Mouse (Mus musculus) stomach, embryonic 14.5 days (tissue): ENCODE measurements around the gene H1foo. TPM values are rescaled to one million over a fixed set of nuclear protein-coding genes. Genes with fewer than 3 reads are reported as not detected.

Experiments used
- ATAC-seq: fragments of 200-750 bp; cut with Nextera tagmentation; 2 replicates; pipeline ENCODE4 v1.8.0; 2017; ENCODE audit warnings: low read depth, moderate TSS enrichment; ENCODE audit not compliant: insufficient number of reproducible peaks, insufficient read depth, low FRiP score
- H3K27ac ChIP-seq: fragments of 300-500 bp; sonication (generic); 2 replicates; pipeline ENCODE4 v1.5.1; 2014; ENCODE audit warnings: mild to moderate bottlenecking, low read length, moderate library complexity, mixed read lengths
- H3K27me3 ChIP-seq: fragments of 300-500 bp; sonication (generic); 2 replicates; pipeline ENCODE4 v1.6.1; 2014; ENCODE audit warnings: low read length, control low read depth, mixed read lengths; ENCODE audit not compliant: control insufficient read depth, insufficient read depth
- H3K36me3 ChIP-seq: fragments of 300-500 bp; sonication (generic); 2 replicates; pipeline ENCODE4 v1.6.1; 2014; ENCODE audit warnings: mild to moderate bottlenecking, control low read depth, low read length, moderate library complexity, mixed read lengths; ENCODE audit not compliant: control insufficient read depth, insufficient read depth
- H3K4me1 ChIP-seq: fragments of 300-500 bp; sonication (generic); 2 replicates; pipeline ENCODE4 v1.6.1; 2014; ENCODE audit warnings: low read length, control low read depth, mixed read lengths; ENCODE audit not compliant: control insufficient read depth, insufficient read depth
- H3K4me2 ChIP-seq: fragments of 300-500 bp; sonication (generic); replicated peaks from 2 replicates; pipeline ENCODE4 v1.6.1; 2014; ENCODE audit warnings: low read depth, low read length, control low read depth
- H3K4me3 ChIP-seq: fragments of 300-500 bp; sonication (generic); 2 replicates; pipeline ENCODE4 v1.5.1; 2014; ENCODE audit warnings: low read depth, low read length, control low read depth
- H3K9ac ChIP-seq: fragments of 300-500 bp; sonication (generic); replicated peaks from 2 replicates; pipeline ENCODE4 v1.6.1; 2014; ENCODE audit warnings: low read depth, mild to moderate bottlenecking, control low read depth, low read length, moderate library complexity, mixed read lengths
- H3K9me3 ChIP-seq: fragments of 300-500 bp; sonication (generic); 2 replicates; pipeline ENCODE4 v1.6.1; 2016; ENCODE audit warnings: low read depth, low read length, control low read depth; ENCODE audit not compliant: control insufficient read depth
- WGBS: fragments of 180-500 bp; shearing (Covaris S2); extraction: QIAGEN DNeasy Blood & Tissue Kit; methylation state at CpG from one replicate; pipeline ENCODE4 v1.1.7; 2014; 5-methylcytosine and 5-hydroxymethylcytosine counted together
- polyA plus RNA-seq: library from polyadenylated mRNA; unstranded; fragments of >200 nt; fragmentation: Nextera tagmentation; extraction: Ambion mirVana; gene quantifications from 2 replicates; pipeline ENCODE4 v1.2.1, GENCODE M21; 2014

Gene H1foo
- polyA plus RNA-seq, 1 experiment from 2014 or later: not detected

GRCm38 (mm10) chr6:115959151-115959691, 14.5 kb downstream of the H1foo start:
- Histone ChIP-seq H3K9ac (no peak overlapping the region), H3K36me3 (peaks cover 20% of the 10 kb centered on the region), H3K4me1 (peaks cover 28% of the 10 kb centered on the region), H3K4me2 (no peak overlapping the region), H3K4me3 (no peak overlapping the region), H3K9me3 (no peaks in the 10 kb centered on the region), H3K27me3 (no peaks in the 10 kb centered on the region), H3K27ac (peak overlapping the region; percentile 21; the same call in 1 of the 2 replicates)
- WGBS: 53% methylated on average over 7 of the region's 7 CpGs
- no peak for ATAC-seq

- peaks cover 20% of the 10 kb centered on the region for H3K36me3 ChIP-seq
- H3K4me2 ChIP-seq: no peak overlapping the region
- no peaks in the 10 kb centered on the region for H3K27me3 ChIP-seq
- H3K27ac ChIP-seq: no peak overlapping the region
- H3K4me3 ChIP-seq: no peak overlapping the region
- peaks cover 26% of the 10 kb centered on the region for H3K4me1 ChIP-seq
- H3K9ac ChIP-seq: no peak overlapping the region
- no peaks in the 10 kb centered on the region for H3K9me3 ChIP-seq
- ATAC-seq: no peak
- 94% methylated on average over 19 of the region's 19 CpGs for WGBS
Observed at GRCm38 (mm10) chr6:115960322-115960721, 15.6 kb downstream of the H1foo start.

- Histone ChIP-seq H3K4me1 (peaks cover 21% of the 10 kb centered on the region), H3K9me3 (no peaks in the 10 kb centered on the region), H3K27ac (no peak overlapping the region), H3K4me3 (no peak overlapping the region), H3K4me2 (no peak overlapping the region), H3K9ac (no peak overlapping the region), H3K27me3 (no peaks in the 10 kb centered on the region), H3K36me3 (peaks cover 27% of the 10 kb centered on the region)
- ATAC-seq: no peak
- WGBS: 87% methylated on average over 3 of the region's 3 CpGs
Observed at GRCm38 (mm10) chr6:115961743-115962142, 17.0 kb downstream of the H1foo start.

- Histone ChIP-seq H3K4me3 (no peak overlapping the region), H3K4me1 (peaks cover 13% of the 10 kb centered on the region), H3K9me3 (no peaks in the 10 kb centered on the region), H3K27ac (no peak overlapping the region), H3K27me3 (no peaks in the 10 kb centered on the region), H3K36me3 (peaks cover 27% of the 10 kb centered on the region), H3K4me2 (no peak overlapping the region), H3K9ac (no peak overlapping the region)
- 50% methylated on average over 23 of the region's 23 CpGs for WGBS
- ATAC-seq: no peak
Observed at GRCm38 (mm10) chr6:115962439-115963085, 17.8 kb downstream of the H1foo start.

- no peak overlapping the region for H3K4me2 ChIP-seq
- no peak overlapping the region for H3K4me3 ChIP-seq
- H3K9ac ChIP-seq: no peak overlapping the region
- H3K27ac ChIP-seq: no peak overlapping the region
- no peaks in the 10 kb centered on the region for H3K9me3 ChIP-seq
- H3K36me3 ChIP-seq: peaks cover 35% of the 10 kb centered on the region
- ATAC-seq: no peak
- peaks cover 5% of the 10 kb centered on the region; the same call in 1 of the 2 replicates for H3K4me1 ChIP-seq
- WGBS: 73% methylated on average over 9 of the region's 9 CpGs
- no peaks in the 10 kb centered on the region for H3K27me3 ChIP-seq
Observed at GRCm38 (mm10) chr6:115963656-115964055, 18.9 kb downstream of the H1foo start.

GRCm38 (mm10) chr6:115966227-115966966, 21.7 kb downstream of the H1foo start:
- 92% methylated on average over 19 of the region's 19 CpGs for WGBS
- ATAC-seq: no peak
- peaks cover 21% of the 10 kb centered on the region for H3K36me3 ChIP-seq
- no peak overlapping the region for H3K27ac ChIP-seq
- H3K4me2 ChIP-seq: no peak overlapping the region
- H3K4me3 ChIP-seq: no peak overlapping the region
- H3K9ac ChIP-seq: no peak overlapping the region
- peaks cover 4% of the 10 kb centered on the region for H3K4me1 ChIP-seq
- H3K27me3 ChIP-seq: no peaks in the 10 kb centered on the region
- H3K9me3 ChIP-seq: no peaks in the 10 kb centered on the region

- WGBS: 93% methylated on average over 14 of the region's 15 CpGs
- Histone ChIP-seq H3K9ac (no peak overlapping the region), H3K4me3 (no peak overlapping the region), H3K27ac (no peak overlapping the region), H3K36me3 (peaks cover 18% of the 10 kb centered on the region), H3K4me2 (no peak overlapping the region), H3K9me3 (no peaks in the 10 kb centered on the region), H3K27me3 (no peaks in the 10 kb centered on the region), H3K4me1 (peaks cover 8% of the 10 kb centered on the region)
- no peak for ATAC-seq
Observed at GRCm38 (mm10) chr6:115967291-115967880, 22.6 kb downstream of the H1foo start.

- Histone ChIP-seq H3K27ac (no peak overlapping the region), H3K4me2 (no peak overlapping the region), H3K4me3 (no peak overlapping the region), H3K36me3 (peaks cover 16% of the 10 kb centered on the region; the same call in 1 of the 2 replicates), H3K9ac (no peak overlapping the region), H3K9me3 (no peaks in the 10 kb centered on the region), H3K27me3 (no peaks in the 10 kb centered on the region), H3K4me1 (peaks cover 13% of the 10 kb centered on the region)
- 79% methylated on average over 5 of the region's 5 CpGs for WGBS
- ATAC-seq: no peak
Observed at GRCm38 (mm10) chr6:115968086-115968485, 23.3 kb downstream of the H1foo start.
